Mouse (Mus musculus) heart, postnatal 14 days (tissue): ENCODE results near the gene Rab8b. TPM values are rescaled to one million over a fixed set of nuclear protein-coding genes. Genes with fewer than 3 reads are reported as not detected.

Experiments used
- DNase-seq, 2 experiments: peaks; one replicate each; pipeline ENCODE4 v3.0.0; 2021 to 2022
- intact Hi-C: fragments of 180-260 bp; cut with DNase I; formaldehyde crosslinking; loops from one replicate; pipeline ENCODE4 v1.15.1; 2025
- long read RNA-seq, 2 experiments: library from polyadenylated mRNA; stranded (forward); transcript quantifications; one replicate each; pipeline ENCODE4 v2.0.0; 2021
- total RNA-seq, 2 experiments: library from RNA; stranded (reverse); gene quantifications; 2 replicates each; pipeline ENCODE4 v1.2.3; 2021

The Rab8b gene
- 10 to 100 TPM; 12.7 to 13.5 TPM for total RNA-seq
- long read RNA-seq, experiment 1, full-length matches to known transcripts, result 6 of 8 reads
- long read RNA-seq, experiment 1, partial matches to known transcripts, result 0 of 8 reads
- long read RNA-seq, experiment 1, other reads (novel, unspliced or antisense), result 2 of 8 reads
- long read RNA-seq, experiment 2, full-length matches to known transcripts, result 5 of 7 reads
- long read RNA-seq, experiment 2, partial matches to known transcripts, result 0 of 7 reads
- long read RNA-seq, experiment 2, other reads (novel, unspliced or antisense), result 2 of 7 reads

- intact Hi-C loops, result loop anchor here (5.0 kb wide), 1 partner anchor 47 kb away; no protein-coding TSS in a partner anchor
- peak; percentile 96 to 97 for DNase-seq
Observed at GRCm38 (mm10) chr9:66919382-66919971, at the start of gene Rab8b. Rab8b (minus strand) TSS chr9:66919687.

GRCm38 (mm10) chr9:66967492-66967891 is 48.0 kb upstream of the Rab8b start:
- intact Hi-C loops, result no loop called here
- no peak for DNase-seq

GRCm38 (mm10) chr9:66961478-66961877 is 42.0 kb upstream of the Rab8b start:
- no peak for DNase-seq
- intact Hi-C loops, result no loop called here

GRCm38 (mm10) chr9:66957451-66957850 is 38.0 kb upstream of the Rab8b start:
- intact Hi-C loops, result no loop called here
- no peak for DNase-seq

GRCm38 (mm10) chr9:66952886-66953285 is 33.4 kb upstream of the Rab8b start:
- DNase-seq, result no peak
- intact Hi-C loops, result no loop called here

GRCm38 (mm10) chr9:66952321-66952720 is 32.8 kb upstream of the Rab8b start:
- intact Hi-C loops, result no loop called here
- DNase-seq, result no peak

- intact Hi-C loops, result no loop called here
- DNase-seq, result no peak
Observed at GRCm38 (mm10) chr9:66948536-66948935, 29.0 kb upstream of the Rab8b start.

GRCm38 (mm10) chr9:66945647-66946641 is 26.5 kb upstream of the Rab8b start, which contains the start of gene Rps27l:
Rps27l (plus strand) TSS chr9:66946086.
- peak; percentile 96 to 97 for DNase-seq
- intact Hi-C loops, result no loop called here

GRCm38 (mm10) chr9:66945161-66945560 is 25.7 kb upstream of the Rab8b start:
- intact Hi-C loops, result no loop called here
- no peak for DNase-seq

- DNase-seq, result peak; percentile 14 to 67
- intact Hi-C loops, result loop anchor here (5.0 kb wide), 2 partner anchors 107 to 292 kb away; partner anchors contain the start of gene Aph1c
Observed at GRCm38 (mm10) chr9:66938836-66939235, 19.3 kb upstream of the Rab8b start.

GRCm38 (mm10) chr9:66937507-66937906 is 18.0 kb upstream of the Rab8b start:
- DNase-seq, result peak; percentile 50 to 55
- intact Hi-C loops, result loop anchor here (5.0 kb wide), 2 partner anchors 105 to 290 kb away; partner anchors contain the start of gene Aph1c

GRCm38 (mm10) chr9:66933869-66934808 is 14.7 kb upstream of the Rab8b start:
- no peak for DNase-seq
- intact Hi-C loops, result no loop called here

- no peak for DNase-seq
- intact Hi-C loops, result no loop called here
Observed at GRCm38 (mm10) chr9:66930351-66930750, 10.9 kb upstream of the Rab8b start.

- intact Hi-C loops, result loop anchor here (2.0 kb wide), 1 partner anchor 75 kb away; no protein-coding TSS in a partner anchor
- no peak for DNase-seq
Observed at GRCm38 (mm10) chr9:66927696-66928402, 8.4 kb upstream of the Rab8b start.

- DNase-seq, result no peak
- intact Hi-C loops, result loop anchor here (2.0 kb wide), 1 partner anchor 73 kb away; no protein-coding TSS in a partner anchor
Observed at GRCm38 (mm10) chr9:66925853-66926252, 6.4 kb upstream of the Rab8b start.

- intact Hi-C loops, result no loop called here
- no peak for DNase-seq
Observed at GRCm38 (mm10) chr9:66922076-66922475, 2.6 kb upstream of the Rab8b start.

GRCm38 (mm10) chr9:66920488-66921279 is 1.2 kb upstream of the Rab8b start:
- intact Hi-C loops, result no loop called here
- DNase-seq, result no peak

- peak; percentile 12 to 18 for DNase-seq
Observed at GRCm38 (mm10) chr9:66919981-66920380, 494 bp upstream of the Rab8b start.

More at GRCm38 (mm10) chr9:66919981-66920380, 494 bp upstream of the Rab8b start:
- intact Hi-C loops, result loop anchor here (5.0 kb wide), 1 partner anchor 48 kb away; no protein-coding TSS in a partner anchor
